Mouse (Mus musculus): ENCODE measurements at regions not wholly inside any gene's neighbourhood (a gene's known extent, or its start where the extent isn't known, plus 50 kb on each side); places are given as distances from the start of the nearest gene placed in this dataset.

DNA sequence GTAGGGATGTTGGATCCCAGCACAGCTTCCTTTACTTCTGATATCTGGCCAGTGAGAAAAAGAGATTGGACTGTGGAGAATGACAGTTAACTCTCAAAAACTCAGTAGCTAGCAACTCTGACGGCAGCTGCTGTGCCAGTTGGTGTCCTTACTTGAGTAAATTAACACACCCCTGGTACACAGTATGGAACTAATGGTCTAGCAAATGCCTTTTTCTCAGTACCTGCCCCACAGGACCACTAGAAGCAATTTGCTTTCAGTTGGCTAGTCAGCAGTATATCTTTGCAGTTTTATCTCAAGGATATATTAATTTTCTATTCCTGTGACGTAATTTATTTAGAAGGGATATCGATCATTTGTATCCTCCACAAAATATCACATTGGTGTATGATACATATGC is 157.6 kb downstream of the Ahr start:
- no peak for TF ChIP-seq USF1 (IDR thresholded peaks at IDR 0.05; ENCODE audit: low read depth)
- no peak for TF ChIP-seq MYOD1 (IDR thresholded peaks at IDR 0.05; ENCODE audit: control insufficient read depth in 1 of 3, insufficient read length in 2 of 3, low read depth in 2 of 3)
- no peak for TF ChIP-seq CEBPB (IDR thresholded peaks at IDR 0.05; ENCODE audit: insufficient read depth, poor library complexity, severe bottlenecking)
- TF ChIP-seq E2F4 (IDR thresholded peaks at IDR 0.05; ENCODE audit: insufficient read depth) = no peak
- no peak for TF ChIP-seq POLR2A (IDR thresholded peaks at IDR 0.05; ENCODE audit: insufficient read length, low read depth)
- TF ChIP-seq TCF3 (IDR thresholded peaks at IDR 0.05; ENCODE audit: insufficient read length, low read depth) = no peak
- no peak for TF ChIP-seq TCF12 (IDR thresholded peaks at IDR 0.05; ENCODE audit: insufficient read depth, poor library complexity, severe bottlenecking)
- TF ChIP-seq SRF (IDR thresholded peaks at IDR 0.05; ENCODE audit: control insufficient read depth, insufficient read length, low read depth) = no peak
- TF ChIP-seq MAX (IDR thresholded peaks at IDR 0.05; ENCODE audit: low read depth) = no peak
- no peak for TF ChIP-seq POLR2AphosphoS2 (IDR thresholded peaks at IDR 0.05; ENCODE audit: insufficient read length, low read depth)
- TF ChIP-seq REST (IDR thresholded peaks at IDR 0.05; ENCODE audit: insufficient read depth, insufficient read length) = no peak
- TF ChIP-seq MYOG (IDR thresholded peaks at IDR 0.05; ENCODE audit: control insufficient read depth in 1 of 3, insufficient read depth in 1 of 3, insufficient read length in 2 of 3, low read depth in 2 of 3) = no peak

GRCm38 (mm10) chr12:35376365-35376764 is 158.5 kb downstream of the Ahr start:
- TF ChIP-seq E2F4 (IDR thresholded peaks at IDR 0.05; ENCODE audit: insufficient read depth) = no peak
- TF ChIP-seq POLR2AphosphoS2 (IDR thresholded peaks at IDR 0.05; ENCODE audit: insufficient read length, low read depth) = no peak
- no peak for TF ChIP-seq TCF12 (IDR thresholded peaks at IDR 0.05; ENCODE audit: insufficient read depth, poor library complexity, severe bottlenecking)
- no peak for TF ChIP-seq POLR2A (IDR thresholded peaks at IDR 0.05; ENCODE audit: insufficient read length, low read depth)
- TF ChIP-seq CEBPB (IDR thresholded peaks at IDR 0.05; ENCODE audit: insufficient read depth, poor library complexity, severe bottlenecking) = no peak
- TF ChIP-seq TCF3 (IDR thresholded peaks at IDR 0.05; ENCODE audit: insufficient read length, low read depth) = no peak
- no peak for TF ChIP-seq REST (IDR thresholded peaks at IDR 0.05; ENCODE audit: insufficient read depth, insufficient read length)
- TF ChIP-seq MYOD1 (IDR thresholded peaks at IDR 0.05; ENCODE audit: control insufficient read depth in 1 of 3, insufficient read length in 2 of 3, low read depth in 2 of 3) = no peak
- no peak for TF ChIP-seq USF1 (IDR thresholded peaks at IDR 0.05; ENCODE audit: low read depth)
- H3K27me3 ChIP-seq (ENCODE audit: control insufficient read depth, insufficient read depth, insufficient read length) = no peaks in the 10 kb centered on the region

More for the DNA sequence above, 157.6 kb downstream of the Ahr start:
- Histone ChIP-seq H3K36me3 (ENCODE audit: control insufficient read depth, insufficient read depth) (no peaks in the 10 kb centered on the region), H3K4me2 (ENCODE audit: low read depth) (no peak overlapping the region), H3K27me3 (ENCODE audit: control insufficient read depth, insufficient read depth, insufficient read length) (no peaks in the 10 kb centered on the region), H3K4me3 (no peak overlapping the region), H3K79me2 (ENCODE audit: control insufficient read depth, insufficient read depth) (no peaks in the 10 kb centered on the region), H3ac (ENCODE audit: control insufficient read depth, insufficient read length) (no peak overlapping the region)

GRCm38 (mm10) chr12:35357901-35358300 is 176.9 kb downstream of the Ahr start:
- Histone ChIP-seq H3K36me3 (ENCODE audit: control insufficient read depth, insufficient read depth) (no peaks in the 10 kb centered on the region), H3ac (ENCODE audit: control insufficient read depth, insufficient read length) (no peak overlapping the region), H3K79me2 (ENCODE audit: control insufficient read depth, insufficient read depth) (no peaks in the 10 kb centered on the region), H3K4me3 (no peak overlapping the region), H3K4me2 (ENCODE audit: low read depth) (no peak overlapping the region), H3K27me3 (ENCODE audit: control insufficient read depth, insufficient read depth, insufficient read length) (no peaks in the 10 kb centered on the region)
- TF ChIP-seq MYOD1 (IDR thresholded peaks at IDR 0.05; ENCODE audit: control insufficient read depth in 1 of 3, insufficient read length in 2 of 3, low read depth in 2 of 3) (no peak), TCF12 (IDR thresholded peaks at IDR 0.05; ENCODE audit: insufficient read depth, poor library complexity, severe bottlenecking) (no peak), REST (IDR thresholded peaks at IDR 0.05; ENCODE audit: insufficient read depth, insufficient read length) (no peak), TCF3 (IDR thresholded peaks at IDR 0.05; ENCODE audit: insufficient read length, low read depth) (no peak), CEBPB (IDR thresholded peaks at IDR 0.05; ENCODE audit: insufficient read depth, poor library complexity, severe bottlenecking) (no peak), USF1 (IDR thresholded peaks at IDR 0.05; ENCODE audit: low read depth) (no peak), MYOG (IDR thresholded peaks at IDR 0.05; ENCODE audit: control insufficient read depth in 1 of 3, insufficient read depth in 1 of 3, insufficient read length in 2 of 3, low read depth in 2 of 3) (no peak)

More at GRCm38 (mm10) chr12:35376365-35376764, 158.5 kb downstream of the Ahr start:
- H3ac ChIP-seq (ENCODE audit: control insufficient read depth, insufficient read length) = no peak overlapping the region
- H3K4me3 ChIP-seq = no peak overlapping the region
- H3K79me2 ChIP-seq (ENCODE audit: control insufficient read depth, insufficient read depth) = no peaks in the 10 kb centered on the region
- no peak overlapping the region for H3K4me2 ChIP-seq (ENCODE audit: low read depth)
- no peaks in the 10 kb centered on the region for H3K36me3 ChIP-seq (ENCODE audit: control insufficient read depth, insufficient read depth)

DNA sequence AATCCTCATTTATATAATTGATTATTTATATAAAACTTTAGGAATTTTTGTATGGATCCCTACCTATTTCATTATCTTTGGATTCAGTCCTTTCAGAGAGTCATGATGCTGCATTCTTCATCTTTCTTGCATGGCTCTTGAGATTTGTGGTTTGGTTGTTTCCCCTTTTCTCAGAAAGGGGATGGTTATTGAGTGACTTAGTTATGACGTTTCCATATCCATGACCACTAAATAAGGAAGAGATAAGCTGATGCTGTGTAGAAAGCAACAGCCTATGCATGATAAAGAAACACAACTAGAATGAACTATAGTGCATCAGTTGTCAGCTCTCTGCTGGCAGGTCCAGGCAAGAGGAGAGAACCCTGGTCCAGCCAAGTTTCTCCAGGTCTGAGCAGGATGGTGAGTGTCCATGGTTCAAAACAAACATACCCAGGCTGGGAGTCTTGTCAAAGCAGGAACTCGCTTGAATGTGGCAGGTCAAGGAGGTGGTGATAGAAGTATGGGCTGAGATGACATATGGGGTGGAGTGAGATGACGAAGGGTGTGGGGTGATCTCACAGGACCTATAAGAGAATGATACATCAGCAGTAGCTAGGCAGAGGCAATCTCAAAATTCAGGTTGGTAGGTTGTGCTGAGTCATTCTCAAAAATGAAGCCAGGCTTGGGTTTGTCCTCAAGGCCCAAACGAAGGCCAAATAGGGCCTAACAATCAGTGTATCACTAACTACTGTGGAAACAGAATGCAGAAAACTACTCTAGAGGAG is 196.5 kb downstream of the Ahr start:
- H3K4me3 ChIP-seq = no peak overlapping the region
- TF ChIP-seq POLR2AphosphoS2 (IDR thresholded peaks at IDR 0.05; ENCODE audit: insufficient read length, low read depth) = no peak
- no peak overlapping the region for H3K4me2 ChIP-seq (ENCODE audit: low read depth)
- H3K79me2 ChIP-seq (ENCODE audit: control insufficient read depth, insufficient read depth) = no peaks in the 10 kb centered on the region
- H3ac ChIP-seq (ENCODE audit: control insufficient read depth, insufficient read length) = no peak overlapping the region
- no peaks in the 10 kb centered on the region for H3K27me3 ChIP-seq (ENCODE audit: control insufficient read depth, insufficient read depth, insufficient read length)
- no peaks in the 10 kb centered on the region for H3K36me3 ChIP-seq (ENCODE audit: control insufficient read depth, insufficient read depth)

DNA sequence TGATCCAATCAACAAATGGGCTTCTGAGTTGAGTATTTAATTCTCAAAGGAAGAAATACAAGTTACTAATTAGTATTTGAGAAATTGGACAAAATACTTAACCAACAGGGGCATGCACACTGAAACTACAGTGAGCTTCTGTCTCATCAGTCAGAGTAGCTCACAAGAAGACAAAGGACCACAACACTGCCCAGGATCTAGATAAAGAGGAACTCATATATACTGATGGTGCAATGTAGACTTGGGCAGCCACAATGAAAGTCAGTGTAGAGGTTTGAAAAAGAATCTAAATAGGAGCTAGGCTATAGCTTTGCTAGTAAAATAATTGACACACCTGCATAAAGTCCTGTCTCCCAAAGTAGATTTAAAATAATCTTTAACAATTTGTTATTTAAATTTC is 198.5 kb downstream of the Ahr start:
- Histone ChIP-seq H3ac (ENCODE audit: control insufficient read depth, insufficient read length) (no peak overlapping the region), H3K79me2 (ENCODE audit: control insufficient read depth, insufficient read depth) (no peaks in the 10 kb centered on the region), H3K4me3 (no peak overlapping the region), H3K36me3 (ENCODE audit: control insufficient read depth, insufficient read depth) (no peaks in the 10 kb centered on the region), H3K27me3 (ENCODE audit: control insufficient read depth, insufficient read depth, insufficient read length) (no peaks in the 10 kb centered on the region), H3K4me2 (ENCODE audit: low read depth) (no peak overlapping the region)
- TF ChIP-seq POLR2AphosphoS2 (IDR thresholded peaks at IDR 0.05; ENCODE audit: insufficient read length, low read depth) = no peak
- TF ChIP-seq E2F4 (IDR thresholded peaks at IDR 0.05; ENCODE audit: insufficient read depth) = no peak
- TF ChIP-seq MYOD1 (IDR thresholded peaks at IDR 0.05; ENCODE audit: control insufficient read depth in 1 of 3, insufficient read length in 2 of 3, low read depth in 2 of 3) = no peak
- no peak for TF ChIP-seq REST (IDR thresholded peaks at IDR 0.05; ENCODE audit: insufficient read depth, insufficient read length)
